Mouse (Mus musculus) embryonic facial prominence, embryonic 11.5 days (tissue): ENCODE data around the gene Gsx2. TPM values are rescaled to one million over a fixed set of nuclear protein-coding genes. Genes with fewer than 3 reads are reported as not detected.
A peak's percentile ranks its signal among the peaks of the same experiment; 100 is the strongest.

Experiments used
- ATAC-seq: fragments of 200-750 bp; cut with Nextera tagmentation; replicated peaks from 2 replicates; pipeline ENCODE4 v1.8.0; 2017; ENCODE audit warnings: low read depth; ENCODE audit not compliant: insufficient number of reproducible peaks, low FRiP score, low TSS enrichment
- DNase-seq: peaks from one replicate; pipeline ENCODE4 v3.0.0-alpha.2; 2015; ENCODE audit warnings: low spot score
- H3K27ac ChIP-seq: fragments of 300-500 bp; sonication (generic); replicated peaks from 2 replicates; pipeline ENCODE4 v1.5.1; 2014; ENCODE audit warnings: mild to moderate bottlenecking, low read depth, low read length, control low read depth
- H3K27me3 ChIP-seq: fragments of 300-500 bp; sonication (generic); 2 replicates; pipeline ENCODE4 v1.6.1; 2014; ENCODE audit warnings: mild to moderate bottlenecking, low read length, moderate library complexity, mixed read lengths; ENCODE audit not compliant: control insufficient read depth, insufficient read depth
- H3K36me3 ChIP-seq: fragments of 300-500 bp; sonication (generic); replicated peaks from 2 replicates; pipeline ENCODE4 v1.6.1; 2014; ENCODE audit warnings: low read depth, mild to moderate bottlenecking, low read length, moderate library complexity, mixed read lengths; ENCODE audit not compliant: control insufficient read depth, insufficient read depth
- H3K4me1 ChIP-seq: fragments of 300-500 bp; sonication (generic); 2 replicates; pipeline ENCODE4 v1.6.1; 2014; ENCODE audit warnings: low read length, mixed read lengths; ENCODE audit not compliant: control insufficient read depth, insufficient read depth
- H3K4me2 ChIP-seq: fragments of 300-500 bp; sonication (generic); 2 replicates; pipeline ENCODE4 v1.6.1; 2014; ENCODE audit warnings: low read depth, mild to moderate bottlenecking, control low read depth, low read length, moderate library complexity
- H3K4me3 ChIP-seq: fragments of 300-500 bp; sonication (generic); 2 replicates; pipeline ENCODE4 v1.5.1; 2014; ENCODE audit warnings: low read depth, low read length, control low read depth
- H3K9ac ChIP-seq: fragments of 300-500 bp; sonication (generic); replicated peaks from 2 replicates; pipeline ENCODE4 v1.6.1; 2014; ENCODE audit warnings: mild to moderate bottlenecking, control low read depth, low read length
- H3K9me3 ChIP-seq: fragments of 300-500 bp; sonication (generic); replicated peaks from 2 replicates; pipeline ENCODE4 v1.6.1; 2016; ENCODE audit warnings: mild to moderate bottlenecking, low read length, inconsistent platforms, mixed read lengths; ENCODE audit not compliant: control insufficient read depth
- WGBS: fragments of 180-500 bp; shearing (Covaris S2); extraction: QIAGEN DNeasy Blood & Tissue Kit; methylation state at CpG from one replicate; pipeline ENCODE4 v1.1.7; 2014; 5-methylcytosine and 5-hydroxymethylcytosine counted together
- polyA plus RNA-seq: library from polyadenylated mRNA; unstranded; fragments of >200 nt; fragmentation: Nextera tagmentation; extraction: Ambion mirVana; gene quantifications from 2 replicates; pipeline ENCODE4 v1.2.1, GENCODE M21; 2014

The Gsx2 gene
- polyA plus RNA-seq, 1 experiment from 2014 or later: 1.7 TPM

GRCm38 (mm10) chr5:75072532-75072931, 2.9 kb upstream of the Gsx2 start:
- no peaks in the 10 kb centered on the region for H3K36me3 ChIP-seq
- H3K9me3 ChIP-seq: no peaks in the 10 kb centered on the region
- peaks cover 13% of the 10 kb centered on the region for H3K4me1 ChIP-seq
- H3K9ac ChIP-seq: no peak overlapping the region
- no peak for DNase-seq
- no peak overlapping the region for H3K4me3 ChIP-seq
- no peak overlapping the region for H3K4me2 ChIP-seq
- WGBS: under 1% methylated on average over 4 of the region's 4 CpGs
- H3K27me3 ChIP-seq: peaks cover 83% of the 10 kb centered on the region
- ATAC-seq: no peak
- no peak overlapping the region for H3K27ac ChIP-seq

GRCm38 (mm10) chr5:75073167-75073566, 2.2 kb upstream of the Gsx2 start:
- 21% methylated on average over 1 of the region's 1 CpGs for WGBS
- Histone ChIP-seq H3K4me2 (no peak overlapping the region), H3K27ac (no peak overlapping the region), H3K4me1 (peaks cover 13% of the 10 kb centered on the region), H3K36me3 (no peaks in the 10 kb centered on the region), H3K9ac (no peak overlapping the region), H3K27me3 (peaks cover 81% of the 10 kb centered on the region), H3K4me3 (no peak overlapping the region), H3K9me3 (no peaks in the 10 kb centered on the region)
- ATAC-seq: no peak
- DNase-seq: no peak

GRCm38 (mm10) chr5:75073684-75074083, 1.7 kb upstream of the Gsx2 start:
- Histone ChIP-seq H3K9ac (no peak overlapping the region), H3K27ac (no peak overlapping the region), H3K4me2 (no peak overlapping the region), H3K4me3 (no peak overlapping the region), H3K9me3 (no peaks in the 10 kb centered on the region), H3K27me3 (peaks cover 83% of the 10 kb centered on the region), H3K36me3 (no peaks in the 10 kb centered on the region), H3K4me1 (peaks cover 13% of the 10 kb centered on the region)
- ATAC-seq (no peak), DNase-seq (no peak)
- WGBS: 6% methylated on average over 3 of the region's 3 CpGs

- Histone ChIP-seq H3K9ac (no peak overlapping the region), H3K4me2 (no peak overlapping the region), H3K4me3 (no peak overlapping the region), H3K36me3 (no peaks in the 10 kb centered on the region), H3K27me3 (peaks cover 86% of the 10 kb centered on the region), H3K4me1 (peaks cover 13% of the 10 kb centered on the region), H3K27ac (no peak overlapping the region), H3K9me3 (no peaks in the 10 kb centered on the region)
- 5% methylated on average over 4 of the region's 4 CpGs for WGBS
- ATAC-seq (no peak), DNase-seq (no peak)
Observed at GRCm38 (mm10) chr5:75074132-75074531, 1.3 kb upstream of the Gsx2 start.

GRCm38 (mm10) chr5:75074537-75075382, 641 bp upstream of the Gsx2 start:
- peaks cover 87% of the 10 kb centered on the region for H3K27me3 ChIP-seq
- no peak overlapping the region for H3K4me2 ChIP-seq
- ATAC-seq: no peak
- H3K36me3 ChIP-seq: no peaks in the 10 kb centered on the region
- DNase-seq: no peak
- no peak overlapping the region for H3K9ac ChIP-seq
- no peak overlapping the region for H3K27ac ChIP-seq
- H3K9me3 ChIP-seq: no peaks in the 10 kb centered on the region
- H3K4me1 ChIP-seq: peaks cover 13% of the 10 kb centered on the region
- H3K4me3 ChIP-seq: no peak overlapping the region; the same call in 1 of the 2 replicates
- 2% methylated on average over 15 of the region's 15 CpGs for WGBS

- Histone ChIP-seq H3K27me3 (peaks cover 90% of the 10 kb centered on the region), H3K4me2 (peak overlapping the region; percentile 14; the same call in 1 of the 2 replicates), H3K4me3 (peak overlapping the region; percentile 21), H3K9ac (no peak overlapping the region), H3K27ac (no peak overlapping the region), H3K9me3 (no peaks in the 10 kb centered on the region), H3K36me3 (no peaks in the 10 kb centered on the region), H3K4me1 (peaks cover 8% of the 10 kb centered on the region; the same call in 1 of the 2 replicates)
- ATAC-seq (no peak), DNase-seq (peak; percentile 40)
- WGBS: 2% methylated on average over 17 of the region's 17 CpGs
Observed at GRCm38 (mm10) chr5:75076326-75077050, 1.1 kb downstream of the Gsx2 start.

- no peak overlapping the region for H3K27ac ChIP-seq
- peak; percentile 29 for DNase-seq
- no peak overlapping the region for H3K4me3 ChIP-seq
- no peaks in the 10 kb centered on the region for H3K36me3 ChIP-seq
- H3K9me3 ChIP-seq: no peaks in the 10 kb centered on the region
- ATAC-seq: no peak
- H3K9ac ChIP-seq: no peak overlapping the region
- peaks cover 8% of the 10 kb centered on the region; the same call in 1 of the 2 replicates for H3K4me1 ChIP-seq
- H3K27me3 ChIP-seq: peaks cover 89% of the 10 kb centered on the region
- WGBS: under 1% methylated on average over 19 of the region's 19 CpGs
- no peak overlapping the region for H3K4me2 ChIP-seq
Observed at GRCm38 (mm10) chr5:75077051-75077380, 1.6 kb downstream of the Gsx2 start.

GRCm38 (mm10) chr5:75079564-75079963, 4.2 kb downstream of the Gsx2 start:
- no peak overlapping the region for H3K27ac ChIP-seq
- peaks cover 8% of the 10 kb centered on the region; the same call in 1 of the 2 replicates for H3K4me1 ChIP-seq
- DNase-seq: peak; percentile 48
- ATAC-seq: no peak
- H3K9ac ChIP-seq: no peak overlapping the region
- peaks cover 86% of the 10 kb centered on the region for H3K27me3 ChIP-seq
- WGBS: under 1% methylated on average over 7 of the region's 7 CpGs
- no peaks in the 10 kb centered on the region for H3K9me3 ChIP-seq
- no peaks in the 10 kb centered on the region for H3K36me3 ChIP-seq
- no peak overlapping the region for H3K4me2 ChIP-seq
- no peak overlapping the region for H3K4me3 ChIP-seq
